Mouse (Mus musculus) liver, embryonic 14.5 days (tissue): Measurements from ENCODE around the gene Mllt11.

Experiments
- CTCF ChIP-seq: IDR thresholded peaks from 2 replicates; pipeline ENCODE4 v1.5.1; 2016; ENCODE audit warnings: antibody characterized with exemption, low read depth, control low read depth
- EP300 ChIP-seq: IDR thresholded peaks from 2 replicates; pipeline ENCODE4 v1.6.1; 2016; ENCODE audit warnings: antibody characterized with exemption, low read depth

DNA sequence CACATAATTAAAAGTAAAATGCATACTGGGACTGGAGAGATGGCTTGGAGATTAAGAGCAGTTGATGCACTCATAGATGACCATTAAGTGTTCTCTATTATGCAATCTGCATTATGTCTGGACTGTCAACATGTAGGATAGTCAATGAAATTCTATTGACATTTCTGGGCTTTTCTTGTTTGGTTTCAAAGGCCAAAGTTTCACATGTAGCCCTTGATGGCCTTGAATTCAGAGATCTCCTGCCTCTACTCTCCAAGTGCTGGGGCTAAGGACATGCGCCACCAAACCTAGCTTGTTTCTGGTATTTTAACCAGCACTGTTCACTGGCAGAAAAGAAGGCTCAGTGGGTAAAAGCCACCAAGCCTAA lies 18.4 kb downstream of the Mllt11 start:
- no peak for TF ChIP-seq CTCF
- no peak for TF ChIP-seq EP300
